8 mouse cellular contexts compared by ENCODE assay signal in genomic region chr17:78936466-78937228, GRCm38 (mm10). TPM values are rescaled to one million over a fixed set of nuclear protein-coding genes. Genes with fewer than 3 reads are reported as not detected.
DNase-seq lines count a peak whose midpoint lies in the region; ATAC-seq and TF ChIP-seq lines count a peak whose summit lies in the region.

Cebpz (minus strand) TSS chr17:78937066.
Ndufaf7 (plus strand) TSS chr17:78937136.

- H3K27me3 ChIP-seq in G1E (ENCODE audit: insufficient read depth, low read length): no peaks in the 10 kb centered on the region
- no peaks in the 10 kb centered on the region for H3K27me3 ChIP-seq in forebrain, postnatal 0 days (ENCODE audit: insufficient read depth, low read length)
- H3K27me3 ChIP-seq in lung, embryonic 15.5 days: no peaks in the 10 kb centered on the region

- ATAC-seq in G1E (ENCODE audit: extremely low read depth, insufficient number of reproducible peaks, low FRiP score, poor library complexity, severe bottlenecking): peak; percentile 99
- ATAC-seq in forebrain, postnatal 0 days: peak; percentile 100
- peak; percentile 98; the same call in 1 of the 2 replicates for ATAC-seq in lung, embryonic 15.5 days (ENCODE audit: borderline replicate concordance, extremely low read depth, low FRiP score, low TSS enrichment)

- peaks cover 53% of the 10 kb centered on the region for H3K36me3 ChIP-seq in G1E (replicated peaks)
- H3K36me3 ChIP-seq in forebrain, postnatal 0 days (ENCODE audit: insufficient read depth): peaks cover 34% of the 10 kb centered on the region
- H3K36me3 ChIP-seq in lung, embryonic 15.5 days: peaks cover 39% of the 10 kb centered on the region

- peaks cover 50% of the 10 kb centered on the region for H3K4me1 ChIP-seq in G1E (ENCODE audit: insufficient read depth, low read depth, low read length)
- H3K4me1 ChIP-seq in forebrain, postnatal 0 days (ENCODE audit: insufficient read depth): no peaks in the 10 kb centered on the region
- H3K4me1 ChIP-seq in lung, embryonic 15.5 days: peaks cover 24% of the 10 kb centered on the region

- H3K9me3 ChIP-seq in G1E (replicated peaks): no peaks in the 10 kb centered on the region
- H3K9me3 ChIP-seq in forebrain, postnatal 0 days (ENCODE audit: low read length): no peaks in the 10 kb centered on the region
- no peaks in the 10 kb centered on the region for H3K9me3 ChIP-seq in lung, embryonic 15.5 days

- no peak for TF ChIP-seq CTCF in G1E (IDR thresholded peaks at IDR 0.05; ENCODE audit: low read depth, low read length)
- TF ChIP-seq CTCF in forebrain, postnatal 0 days (IDR thresholded peaks at IDR 0.05; ENCODE audit: low read depth): no peak

- peak; percentile 86 for DNase-seq in G1E (ENCODE audit: low spot score)
- DNase-seq in cerebellum, adult 18-20 months: peak; percentile 97 to 98
- DNase-seq in forebrain, postnatal 0 days: peak; percentile 97
- DNase-seq in heart, postnatal 4 days: peak; percentile 97
- DNase-seq in layer of hippocampus, adult 8-10 months (ENCODE audit: low spot score in 2 of 2): peak; percentile 96 to 97
- peak; percentile 93 for DNase-seq in ovary, adult 18-20 months (ENCODE audit: low spot score)
- DNase-seq in thymus, postnatal 0 days (ENCODE audit: low spot score): peak; percentile 97

- WGBS in forebrain, postnatal 0 days: under 1% methylated on average over 45 of the region's 45 CpGs
- under 1% methylated on average over 45 of the region's 45 CpGs for WGBS in lung, embryonic 15.5 days

- H3K27ac ChIP-seq in forebrain, postnatal 0 days (ENCODE audit: low read depth, low read length): peak within 1 kb of the TSS; percentile 73
- H3K27ac ChIP-seq in lung, embryonic 15.5 days: no peak within 1 kb of the TSS

- H3K9ac ChIP-seq in forebrain, postnatal 0 days: peak within 1 kb of the TSS; percentile 76
- peak within 1 kb of the TSS; percentile 75 for H3K9ac ChIP-seq in lung, embryonic 15.5 days

- H3K4me2 ChIP-seq in forebrain, postnatal 0 days (ENCODE audit: low read depth): peak within 1 kb of the TSS; percentile 66
- H3K4me2 ChIP-seq in lung, embryonic 15.5 days: peak within 1 kb of the TSS; percentile 75

- peak within 1 kb of the TSS; percentile 97 for H3K4me3 ChIP-seq in G1E (ENCODE audit: low read depth, low read length)
- H3K4me3 ChIP-seq in forebrain, postnatal 0 days (ENCODE audit: low read depth, low read length): peak within 1 kb of the TSS; percentile 89
- H3K4me3 ChIP-seq in lung, embryonic 15.5 days: peak within 1 kb of the TSS; percentile 72

RNA-seq across cellular contexts. Expression of gene Cebpz, which starts in this region (rescaled TPM):
- 83.5 and 108 TPM in 2 replicates for total RNA-seq in G1E (2014; fragmentation: Nextera tagmentation)
- 82.5 and 97.9 TPM in 2 replicates for total RNA-seq in G1E (2017)
- 37.0 and 45.9 TPM in 2 replicates for polyA plus RNA-seq in G1E (2012)
- total RNA-seq in forebrain, postnatal 0 days (2014; rRNA removed): 31.9 and 32.2 TPM in 2 replicates
- 49.8 and 50.0 TPM in 2 replicates for polyA plus RNA-seq in forebrain, postnatal 0 days (2015; fragmentation: Nextera tagmentation; extraction: Ambion mirVana)
- 10 to 100 TPM; 19.3 to 20.6 TPM for total RNA-seq in heart, postnatal 4 days (2021)
- 10 to 100 TPM; 30.9 to 40.3 (median 34.4) TPM for total RNA-seq in layer of hippocampus, adult 8-10 months (2022)
- 46.4 and 47.3 TPM in 2 replicates for polyA plus RNA-seq in lung, embryonic 15.5 days (2015; fragmentation: Nextera tagmentation; extraction: Ambion mirVana)
- polyA plus RNA-seq in thymus, postnatal 0 days (2015; fragmentation: Nextera tagmentation; extraction: Ambion mirVana): 86.9 and 103 TPM in 2 replicates

RNA-seq across cellular contexts. Expression of gene Ndufaf7, which starts in this region (rescaled TPM):
- 24.4 and 40.0 TPM in 2 replicates for total RNA-seq in G1E (2014; fragmentation: Nextera tagmentation)
- 46.4 and 49.4 TPM in 2 replicates for total RNA-seq in G1E (2017)
- 1.3 and 4.0 TPM in 2 replicates for polyA plus RNA-seq in G1E (2012)
- 32.5 and 32.7 TPM in 2 replicates for total RNA-seq in forebrain, postnatal 0 days (2014; rRNA removed)
- 49.9 and 66.4 TPM in 2 replicates for polyA plus RNA-seq in forebrain, postnatal 0 days (2015; fragmentation: Nextera tagmentation; extraction: Ambion mirVana)
- 10 to 100 TPM; 49.2 to 53.5 TPM for total RNA-seq in heart, postnatal 4 days (2021)
- total RNA-seq in layer of hippocampus, adult 8-10 months (2022): 10 to 100 TPM; 52.0 to 63.0 (median 56.5) TPM
- polyA plus RNA-seq in lung, embryonic 15.5 days (2015; fragmentation: Nextera tagmentation; extraction: Ambion mirVana): 56.9 and 60.0 TPM in 2 replicates
- 45.1 and 55.0 TPM in 2 replicates for polyA plus RNA-seq in thymus, postnatal 0 days (2015; fragmentation: Nextera tagmentation; extraction: Ambion mirVana)
